Mouse (Mus musculus): ENCODE measurements around the gene Spcs2. TPM values are rescaled to one million over a fixed set of nuclear protein-coding genes. Genes with fewer than 3 reads are reported as not detected.

The Spcs2 gene
- polyA plus RNA-seq (2017; shearing (Covaris generic)): 249 TPM

DNA sequence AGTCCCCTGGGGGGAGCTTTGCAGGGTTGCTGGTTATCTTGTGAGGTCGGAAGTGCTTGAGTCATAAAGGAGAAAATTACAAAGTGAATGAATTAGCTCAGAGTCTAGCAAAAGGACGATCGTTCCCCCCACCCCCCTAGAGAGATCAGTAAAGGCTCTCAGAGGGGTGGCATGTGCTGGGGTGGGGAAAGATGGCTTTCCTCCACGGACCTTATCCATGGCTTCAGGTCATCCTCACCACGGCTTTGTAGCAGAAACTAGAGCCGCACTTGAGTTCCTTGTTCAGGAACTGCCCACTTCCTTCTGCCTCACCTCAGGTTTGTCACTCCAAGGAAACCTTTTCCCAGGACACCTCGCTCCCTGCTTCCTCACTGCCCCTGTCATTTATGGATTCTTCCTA, at the start of gene Spcs2:
Spcs2 (minus strand) TSS at position 101 of the 400 bp plus-strand sequence.

DNA sequence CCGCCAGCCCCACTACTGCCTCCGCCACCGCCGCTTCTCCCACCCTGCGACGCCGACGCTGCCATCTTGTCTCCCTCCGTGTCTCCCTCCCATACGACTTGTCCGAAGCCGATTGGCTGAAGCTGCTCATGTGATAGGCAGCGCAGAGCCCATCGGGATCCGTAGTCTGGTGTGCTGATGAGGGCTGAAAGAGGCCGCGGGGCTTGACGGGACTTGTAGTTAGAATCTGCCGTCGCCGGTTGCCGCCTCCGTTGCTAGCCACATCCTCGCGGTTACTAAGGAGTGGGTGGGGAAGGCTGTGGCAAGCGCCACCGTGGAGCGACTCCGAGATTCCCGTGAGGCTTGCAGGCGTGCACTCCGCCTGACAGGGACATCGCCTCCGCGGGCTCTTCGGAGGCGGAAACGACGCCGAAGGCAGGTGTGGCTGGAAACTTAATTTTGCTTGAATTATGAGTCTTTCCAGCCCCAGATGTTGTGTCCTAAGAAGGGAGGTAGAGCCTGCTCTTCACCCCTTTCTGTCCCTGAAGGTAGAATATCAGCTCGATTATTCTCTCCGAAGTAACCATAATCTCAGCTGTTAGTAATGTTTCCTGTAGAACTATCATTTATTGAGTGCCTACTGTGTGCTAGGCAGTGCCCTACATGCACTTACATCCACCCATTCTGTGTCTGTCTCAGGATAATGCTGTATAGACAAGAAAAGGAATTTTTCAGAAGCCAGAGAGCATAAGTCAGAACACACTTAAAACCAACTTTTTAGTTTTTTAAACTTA, 4.3 kb downstream of the Spcs2 start, which contains the start of gene Xrra1:
Xrra1 (plus strand) TSS at position 304 of the 773 bp plus-strand sequence.

DNA sequence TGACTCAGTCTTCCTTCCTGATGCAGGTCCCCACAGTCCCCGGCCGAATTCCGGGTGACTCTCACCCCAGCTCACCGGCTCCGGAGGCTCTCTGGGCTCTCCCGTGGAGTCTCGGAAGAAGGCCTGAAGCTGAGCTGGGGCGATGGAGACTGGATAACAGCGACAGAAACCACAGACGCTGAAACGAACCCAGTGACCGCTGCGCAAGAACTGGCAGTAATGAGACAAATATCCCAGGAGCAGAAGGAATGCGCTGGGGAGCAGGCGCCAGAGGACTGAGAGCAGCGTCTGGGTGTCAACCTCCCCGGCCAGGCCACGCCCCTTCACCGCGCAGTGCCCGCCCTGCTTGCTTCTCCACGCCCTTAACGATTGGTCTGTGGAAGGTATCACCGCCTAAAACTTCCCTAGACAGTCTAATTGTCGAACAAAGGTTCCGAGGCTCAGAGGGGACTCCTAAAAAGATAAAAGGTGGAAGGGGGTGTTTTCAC, 35.1 kb downstream of the Spcs2 start, which contains the start of gene Neu3:
Neu3 (minus strand) TSS at position 335 of the 488 bp plus-strand sequence.

Other genes starting within 250 kb of the Spcs2 start
- 0.16 TPM for gene Tpbgl, start 236.4 kb downstream of the Spcs2 start, polyA plus RNA-seq (2017; shearing (Covaris generic))
- gene Slco2b1, start 152.1 kb downstream of the Spcs2 start, polyA plus RNA-seq (2017; shearing (Covaris generic)): not detected
- not detected for gene Olfr520, start 133.2 kb downstream of the Spcs2 start, polyA plus RNA-seq (2017; shearing (Covaris generic))
- gene Olfr521, start 100.0 kb downstream of the Spcs2 start, polyA plus RNA-seq (2017; shearing (Covaris generic)): not detected
- 3.8 TPM for gene Neu3, start 35.0 kb downstream of the Spcs2 start, polyA plus RNA-seq (2017; shearing (Covaris generic))
- not detected for gene Xrra1, start 4.3 kb downstream of the Spcs2 start, polyA plus RNA-seq (2017; shearing (Covaris generic))
- 6.4 TPM for gene Rnf169, start 117.0 kb upstream of the Spcs2 start, polyA plus RNA-seq (2017; shearing (Covaris generic))
- not detected for gene Chrdl2, start 142.7 kb upstream of the Spcs2 start, polyA plus RNA-seq (2017; shearing (Covaris generic))

Data from effector memory CD4-positive, alpha-beta T cell, adult 7 months (primary cell).